Mouse (Mus musculus) hindbrain, embryonic 14.5 days (tissue): ENCODE measurements around the gene Sh3gl2. TPM values are rescaled to one million over a fixed set of nuclear protein-coding genes. Genes with fewer than 3 reads are reported as not detected.

ENCODE experiments used
- ATAC-seq: fragments of 200-750 bp; cut with Nextera tagmentation; 2 replicates; pipeline ENCODE4 v1.8.0; 2017; ENCODE audit warnings: moderate number of reproducible peaks, mild to moderate bottlenecking, moderate TSS enrichment, moderate library complexity; ENCODE audit not compliant: low FRiP score
- DNase-seq: peaks from one replicate; pipeline ENCODE4 v3.0.0-alpha.2; 2015; ENCODE audit warnings: low spot score
- H3K27ac ChIP-seq: fragments of 300-500 bp; sonication (generic); 2 replicates; pipeline ENCODE4 v1.5.1; 2014; ENCODE audit warnings: mild to moderate bottlenecking, moderate library complexity
- H3K27me3 ChIP-seq: fragments of 300-500 bp; sonication (generic); 2 replicates; pipeline ENCODE4 v1.6.1; 2014; ENCODE audit warnings: mild to moderate bottlenecking, low read length, mixed read lengths; ENCODE audit not compliant: control insufficient read depth, insufficient read depth
- H3K36me3 ChIP-seq: fragments of 300-500 bp; sonication (generic); replicated peaks from 2 replicates; pipeline ENCODE4 v1.6.1; 2014; ENCODE audit not compliant: control insufficient read depth, insufficient read depth
- H3K4me1 ChIP-seq: fragments of 300-500 bp; sonication (generic); replicated peaks from 2 replicates; pipeline ENCODE4 v1.6.1; 2014; ENCODE audit warnings: antibody characterized with exemption, low read length, mixed read lengths; ENCODE audit not compliant: control insufficient read depth, insufficient read depth
- H3K4me2 ChIP-seq: fragments of 300-500 bp; sonication (generic); replicated peaks from 2 replicates; pipeline ENCODE4 v1.6.1; 2014; ENCODE audit warnings: mild to moderate bottlenecking, moderate library complexity
- H3K4me3 ChIP-seq: fragments of 300-500 bp; sonication (generic); replicated peaks from 2 replicates; pipeline ENCODE4 v1.5.1; 2014; ENCODE audit warnings: mild to moderate bottlenecking, low read length
- H3K9ac ChIP-seq: fragments of 300-500 bp; sonication (generic); 2 replicates; pipeline ENCODE4 v1.6.1; 2014
- H3K9me3 ChIP-seq: fragments of 300-500 bp; sonication (generic); 2 replicates; pipeline ENCODE4 v1.6.1; 2016; ENCODE audit warnings: low read length; ENCODE audit not compliant: control insufficient read depth
- WGBS: fragments of 180-500 bp; shearing (Covaris S2); extraction: QIAGEN DNeasy Blood & Tissue Kit; methylation state at CpG from one replicate; pipeline ENCODE4 v1.1.7; 2014; 5-methylcytosine and 5-hydroxymethylcytosine counted together
- polyA plus RNA-seq: library from polyadenylated mRNA; unstranded; fragments of >200 nt; fragmentation: Nextera tagmentation; extraction: Ambion mirVana; gene quantifications from 2 replicates; pipeline ENCODE4 v1.2.1, GENCODE M21; 2014

Sh3gl2 gene
- polyA plus RNA-seq, 1 experiment from 2014 or later = 97.4 TPM

DNA sequence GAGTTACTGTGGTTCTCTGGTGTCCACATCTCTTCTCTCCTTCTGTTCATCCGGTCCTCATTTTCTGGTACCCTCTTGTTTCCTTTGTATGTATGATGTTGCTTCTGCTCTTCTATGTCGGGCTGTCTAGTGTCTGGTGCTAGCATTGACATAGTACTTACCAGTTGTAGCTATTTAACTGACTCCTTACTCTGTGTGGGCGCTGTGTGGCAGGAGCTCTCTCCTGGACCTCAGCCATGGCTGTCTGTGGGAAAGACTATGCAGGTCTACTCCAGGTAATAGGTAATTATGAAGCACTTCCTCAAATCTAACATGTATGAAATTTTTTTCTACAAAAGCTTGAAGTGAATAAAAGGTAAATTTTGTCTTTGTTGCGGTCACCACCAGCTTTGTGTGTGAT lies 169.9 kb downstream of the Sh3gl2 start:
- WGBS = 92% methylated on average over 4 of the region's 4 CpGs
- no peaks in the 10 kb centered on the region for H3K36me3 ChIP-seq
- H3K27me3 ChIP-seq = no peaks in the 10 kb centered on the region
- H3K9me3 ChIP-seq = no peaks in the 10 kb centered on the region
- DNase-seq = no peak
- no peaks in the 10 kb centered on the region for H3K4me1 ChIP-seq
- H3K27ac ChIP-seq = no peak overlapping the region
- no peak for ATAC-seq
- no peak overlapping the region for H3K4me3 ChIP-seq
- no peak overlapping the region for H3K4me2 ChIP-seq
- H3K9ac ChIP-seq = no peak overlapping the region

DNA sequence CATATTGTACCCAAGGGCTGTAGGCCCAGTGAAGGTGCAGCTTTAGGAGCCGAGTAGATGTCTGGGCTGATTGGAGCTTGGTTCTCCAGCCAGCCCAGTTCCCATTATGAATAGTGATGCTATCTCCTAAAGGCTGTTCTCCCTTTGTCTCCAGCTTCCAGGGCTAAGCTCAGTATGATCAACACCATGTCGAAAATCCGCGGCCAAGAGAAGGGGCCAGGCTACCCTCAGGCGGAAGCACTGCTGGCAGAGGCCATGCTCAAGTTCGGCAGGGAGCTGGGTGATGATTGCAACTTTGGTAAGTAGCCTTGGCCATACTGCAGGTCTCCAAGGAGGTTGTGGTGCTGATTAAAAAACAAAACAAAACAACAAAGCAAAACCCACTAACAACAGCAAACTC lies 171.3 kb downstream of the Sh3gl2 start:
- H3K4me1 ChIP-seq = no peaks in the 10 kb centered on the region
- H3K27ac ChIP-seq = no peak overlapping the region
- no peaks in the 10 kb centered on the region for H3K27me3 ChIP-seq
- 86% methylated on average over 6 of the region's 6 CpGs for WGBS
- no peaks in the 10 kb centered on the region for H3K36me3 ChIP-seq
- no peak overlapping the region for H3K4me3 ChIP-seq
- H3K9me3 ChIP-seq = no peaks in the 10 kb centered on the region
- DNase-seq = no peak
- ATAC-seq = no peak
- no peak overlapping the region for H3K4me2 ChIP-seq
- H3K9ac ChIP-seq = no peak overlapping the region

DNA sequence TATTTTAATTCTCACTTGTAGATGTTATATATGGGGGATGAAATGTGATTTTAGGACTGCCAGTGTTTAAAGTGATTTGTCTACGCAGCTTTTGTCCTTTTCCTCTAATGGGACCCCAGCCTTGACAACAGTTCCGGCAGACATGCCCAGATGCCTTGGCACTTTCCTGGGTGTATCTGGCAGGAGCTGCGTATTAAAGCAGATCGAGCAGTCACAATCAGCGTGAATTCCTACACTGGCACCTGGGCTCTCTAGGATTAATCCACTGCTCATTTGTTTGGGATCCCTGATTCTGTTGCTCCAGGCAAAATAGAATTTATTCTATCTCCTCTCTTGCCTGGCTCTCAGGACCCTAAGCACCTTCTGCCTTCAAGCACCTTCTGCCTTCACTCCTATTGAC lies 171.7 kb downstream of the Sh3gl2 start:
- Histone ChIP-seq H3K9me3 (no peaks in the 10 kb centered on the region), H3K4me2 (no peak overlapping the region), H3K4me3 (no peak overlapping the region), H3K27ac (no peak overlapping the region), H3K4me1 (no peaks in the 10 kb centered on the region), H3K27me3 (no peaks in the 10 kb centered on the region), H3K36me3 (no peaks in the 10 kb centered on the region), H3K9ac (no peak overlapping the region)
- ATAC-seq (no peak), DNase-seq (no peak)
- 75% methylated on average over 5 of the region's 5 CpGs for WGBS

DNA sequence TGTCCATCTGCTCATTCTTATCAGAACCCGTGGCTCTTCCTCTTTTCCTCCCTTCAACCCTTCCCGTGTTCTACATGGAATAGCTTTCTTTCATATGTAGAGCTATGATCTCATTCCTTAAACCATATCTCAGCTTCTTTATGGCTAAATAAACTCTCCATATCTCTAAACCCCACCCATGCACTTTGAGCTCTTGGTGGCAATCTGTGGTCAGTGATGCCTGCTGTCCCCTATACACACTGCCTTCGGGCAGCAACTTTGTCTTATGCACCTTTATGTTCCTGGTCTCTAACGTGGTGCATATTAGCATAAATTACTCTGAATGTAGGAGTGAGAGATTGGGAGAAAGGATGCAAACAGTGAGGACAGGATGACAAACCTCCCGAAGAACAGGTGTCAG lies 180.3 kb downstream of the Sh3gl2 start:
- Histone ChIP-seq H3K4me2 (no peak overlapping the region), H3K9me3 (no peaks in the 10 kb centered on the region), H3K4me1 (no peaks in the 10 kb centered on the region), H3K36me3 (peaks cover 10% of the 10 kb centered on the region), H3K9ac (no peak overlapping the region), H3K27me3 (no peaks in the 10 kb centered on the region), H3K4me3 (no peak overlapping the region), H3K27ac (no peak overlapping the region)
- 92% methylated on average over 5 of the region's 5 CpGs for WGBS
- ATAC-seq = no peak
- DNase-seq = no peak

DNA sequence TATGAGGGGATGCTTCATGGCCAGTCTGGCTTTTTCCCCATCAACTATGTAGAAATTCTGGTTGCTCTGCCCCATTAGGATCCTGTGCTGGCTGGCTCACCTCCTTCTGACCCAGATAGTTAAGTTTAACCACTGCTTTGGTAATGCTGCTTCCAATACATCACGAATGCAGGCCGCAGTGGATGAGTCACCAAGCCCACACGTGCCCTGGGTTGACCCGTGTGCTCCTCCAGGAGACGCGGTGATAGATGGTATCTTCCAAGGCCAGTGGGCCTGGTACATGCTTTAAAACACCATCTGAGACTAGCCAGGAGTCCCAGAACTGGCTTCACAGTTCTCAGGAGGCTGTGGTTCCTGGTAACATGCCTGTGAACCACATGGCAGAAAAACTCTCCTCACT lies 182.8 kb downstream of the Sh3gl2 start:
- Histone ChIP-seq H3K4me1 (no peaks in the 10 kb centered on the region), H3K36me3 (peaks cover 10% of the 10 kb centered on the region), H3K4me3 (no peak overlapping the region), H3K27me3 (no peaks in the 10 kb centered on the region), H3K9me3 (no peaks in the 10 kb centered on the region), H3K4me2 (no peak overlapping the region), H3K27ac (no peak overlapping the region), H3K9ac (no peak overlapping the region)
- DNase-seq = no peak
- 97% methylated on average over 6 of the region's 6 CpGs for WGBS
- ATAC-seq = no peak

DNA sequence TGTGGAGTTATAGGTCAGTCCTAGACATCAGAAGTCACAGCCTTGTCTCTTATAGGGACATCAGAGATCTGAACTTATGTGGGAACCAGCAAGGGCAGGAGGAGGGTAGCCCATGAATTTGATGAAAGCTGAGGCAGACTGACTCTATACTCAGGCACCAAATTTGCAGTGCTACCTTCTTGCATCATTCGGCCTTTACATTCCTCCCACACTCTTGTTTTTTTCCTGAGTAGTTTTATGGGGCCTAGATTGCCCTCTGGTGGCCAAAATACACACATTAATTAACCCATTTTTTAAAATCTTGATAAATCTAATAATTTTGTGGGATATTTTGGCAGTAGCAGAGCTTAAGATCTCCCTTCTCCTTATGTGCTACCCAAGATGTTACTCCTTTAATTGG lies 186.9 kb downstream of the Sh3gl2 start:
- H3K4me1 ChIP-seq = no peaks in the 10 kb centered on the region
- no peak overlapping the region for H3K4me2 ChIP-seq
- peaks cover 10% of the 10 kb centered on the region for H3K36me3 ChIP-seq
- H3K9ac ChIP-seq = no peak overlapping the region
- no peaks in the 10 kb centered on the region for H3K9me3 ChIP-seq
- no peak overlapping the region for H3K27ac ChIP-seq
- peak; percentile 53 for DNase-seq
- H3K4me3 ChIP-seq = no peak overlapping the region
- no peak for ATAC-seq
- no peaks in the 10 kb centered on the region for H3K27me3 ChIP-seq
- WGBS = 55% methylated on average over 1 of the region's 1 CpGs

DNA sequence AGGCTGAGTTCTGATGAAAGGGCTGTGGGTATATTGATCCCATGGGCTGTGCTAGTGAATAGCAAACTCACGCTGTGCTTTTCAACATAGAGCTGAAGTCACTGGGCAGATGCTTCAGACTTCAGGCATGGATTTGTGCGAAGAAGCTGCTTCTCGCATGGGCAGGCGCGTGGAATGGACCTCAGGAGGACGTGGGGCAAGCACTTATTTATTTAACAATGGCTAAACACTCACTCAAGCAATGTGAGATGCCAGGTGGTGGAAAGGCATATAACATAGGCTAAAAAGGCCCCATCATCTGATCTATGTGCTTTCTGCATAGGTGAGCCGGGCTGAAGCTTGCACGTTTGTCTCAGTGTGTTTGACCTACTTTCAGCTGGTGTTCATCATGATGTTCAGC lies 193.8 kb downstream of the Sh3gl2 start:
- H3K4me2 ChIP-seq = no peak overlapping the region
- H3K9me3 ChIP-seq = no peaks in the 10 kb centered on the region
- no peak overlapping the region for H3K4me3 ChIP-seq
- ATAC-seq (no peak), DNase-seq (no peak)
- H3K4me1 ChIP-seq = 0 out of 2 replicates have a peak, but pooled peaks cover 3% of the 10 kb centered on the region
- 50% methylated on average over 8 of the region's 8 CpGs for whole genome bisulfite sequencing
- no peak overlapping the region for H3K27ac ChIP-seq
- H3K27me3 ChIP-seq = no peaks in the 10 kb centered on the region
- H3K36me3 ChIP-seq = no peaks in the 10 kb centered on the region
- H3K9ac ChIP-seq = no peak overlapping the region

DNA sequence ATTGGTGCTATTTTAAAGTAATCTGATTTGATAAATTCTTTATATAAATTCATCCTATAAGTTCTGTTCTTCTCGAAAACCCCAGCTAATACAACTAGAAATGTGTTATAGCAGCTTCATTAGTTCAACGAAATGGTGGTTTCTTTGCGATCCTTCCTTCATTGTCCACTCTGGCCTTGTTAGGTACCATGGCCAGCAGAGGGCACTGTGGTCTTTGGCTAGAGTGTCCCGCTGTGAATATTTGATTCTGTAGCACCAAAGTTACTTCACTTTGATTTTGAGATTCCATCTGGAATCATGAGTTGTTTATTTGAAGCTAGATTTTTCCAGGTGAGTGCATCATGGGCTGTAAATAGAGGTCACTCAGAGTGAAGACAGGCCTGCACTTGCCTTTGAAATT lies 197.9 kb downstream of the Sh3gl2 start:
- Histone ChIP-seq H3K27ac (no peak overlapping the region), H3K27me3 (no peaks in the 10 kb centered on the region), H3K4me3 (no peak overlapping the region), H3K9ac (no peak overlapping the region), H3K4me1 (0 out of 2 replicates have a peak, but pooled peaks cover 3% of the 10 kb centered on the region), H3K4me2 (no peak overlapping the region), H3K9me3 (no peaks in the 10 kb centered on the region), H3K36me3 (no peaks in the 10 kb centered on the region)
- peak; percentile 78 for DNase-seq
- 40% methylated on average over 4 of the region's 4 CpGs for WGBS
- no peak for ATAC-seq

DNA sequence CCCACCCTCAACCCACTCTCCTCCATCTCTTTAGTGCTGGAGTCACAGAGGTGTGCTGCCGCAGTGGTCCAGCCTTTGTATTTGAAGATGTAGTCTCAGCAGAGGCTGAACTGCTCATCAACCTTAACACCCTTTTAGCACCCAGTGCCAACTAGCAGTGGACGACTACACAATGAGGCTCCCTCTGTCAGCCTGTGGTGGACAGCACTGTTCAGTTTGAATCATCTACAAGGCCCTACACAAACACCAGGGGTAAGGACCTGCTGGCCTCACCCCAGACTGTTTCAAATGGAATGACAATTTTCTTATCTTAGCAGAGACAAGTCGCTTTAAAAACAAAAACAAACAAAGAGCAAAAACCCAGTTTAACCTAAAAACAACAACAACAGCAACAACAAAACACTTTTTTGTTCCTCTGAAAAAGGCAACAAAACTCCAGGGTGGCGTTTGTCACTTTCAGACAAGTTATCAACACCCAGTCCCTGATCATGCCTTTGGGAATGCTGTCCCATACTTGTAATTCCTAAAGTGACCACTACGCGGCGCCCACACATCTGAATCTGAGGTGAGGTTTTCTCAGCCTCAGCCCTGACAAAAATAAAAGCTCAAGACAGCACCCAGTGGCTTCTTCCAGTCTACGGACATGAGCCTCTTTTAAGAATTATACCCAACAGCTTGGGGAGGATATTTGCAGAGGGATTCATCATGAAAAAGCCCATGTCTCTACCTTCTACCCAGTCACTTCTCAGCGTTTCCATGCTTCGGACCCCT lies 199.7 kb downstream of the Sh3gl2 start:
- H3K27ac ChIP-seq = no peak overlapping the region
- H3K4me1 ChIP-seq = no peaks in the 10 kb centered on the region
- WGBS = 45% methylated on average over 10 of the region's 10 CpGs
- H3K36me3 ChIP-seq = no peaks in the 10 kb centered on the region
- H3K9me3 ChIP-seq = no peaks in the 10 kb centered on the region
- no peak for ATAC-seq
- no peak overlapping the region for H3K9ac ChIP-seq
- DNase-seq = peak; percentile 82
- no peak overlapping the region for H3K4me2 ChIP-seq
- H3K4me3 ChIP-seq = no peak overlapping the region
- no peaks in the 10 kb centered on the region for H3K27me3 ChIP-seq

DNA sequence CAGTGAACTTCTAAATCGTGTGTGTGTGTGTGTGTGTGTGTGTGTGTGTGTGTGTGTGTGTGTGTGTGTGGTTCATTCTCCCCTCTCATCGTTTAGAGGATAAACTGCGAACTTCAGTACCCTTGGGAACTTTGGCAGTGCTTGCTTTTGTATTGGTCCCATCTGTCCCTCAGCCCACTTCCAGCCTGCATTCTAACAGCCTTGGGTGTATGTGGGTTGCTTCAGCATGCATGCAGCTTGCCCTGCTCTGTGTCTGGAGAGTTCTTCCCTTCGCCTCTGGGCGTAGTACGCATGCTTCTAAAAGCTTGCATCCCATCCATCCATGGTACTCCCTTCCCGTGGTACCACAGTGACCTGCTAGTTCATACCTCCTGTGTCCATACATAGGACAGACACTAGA lies 200.3 kb downstream of the Sh3gl2 start:
- ATAC-seq (no peak), DNase-seq (no peak)
- Histone ChIP-seq H3K4me2 (no peak overlapping the region), H3K27ac (no peak overlapping the region), H3K9ac (no peak overlapping the region), H3K9me3 (no peaks in the 10 kb centered on the region), H3K4me3 (no peak overlapping the region), H3K36me3 (no peaks in the 10 kb centered on the region), H3K27me3 (no peaks in the 10 kb centered on the region), H3K4me1 (no peaks in the 10 kb centered on the region)
- 70% methylated on average over 7 of the region's 7 CpGs for WGBS
